Mouse (Mus musculus) liver, embryonic 14.5 days (tissue): ENCODE measurements around the gene BC029722. TPM values are rescaled to one million over a fixed set of nuclear protein-coding genes. Genes with fewer than 3 reads are reported as not detected.

Experiments used
- ATAC-seq: fragments of 200-750 bp; cut with Nextera tagmentation; 2 replicates; pipeline ENCODE4 v1.8.0; 2017; ENCODE audit warnings: moderate number of reproducible peaks, mild to moderate bottlenecking, moderate library complexity; ENCODE audit not compliant: insufficient read depth
- DNase-seq, 3 experiments: peaks; one replicate each; pipeline ENCODE4 v3.0.0-alpha.2; 2012 to 2013; ENCODE audit warnings: low read depth in 3 of 3, low spot score in 3 of 3
- H3K27ac ChIP-seq: fragments of 300-500 bp; sonication (generic); 2 replicates; pipeline ENCODE4 v1.5.1; 2014; ENCODE audit warnings: moderate library complexity, mild to moderate bottlenecking, control low read depth, inconsistent platforms
- H3K27me3 ChIP-seq: fragments of 300-500 bp; sonication (generic); 2 replicates; pipeline ENCODE4 v1.6.1; 2014; ENCODE audit warnings: mild to moderate bottlenecking, low read length, moderate library complexity; ENCODE audit not compliant: control insufficient read depth, insufficient read depth
- H3K36me3 ChIP-seq: fragments of 300-500 bp; sonication (generic); replicated peaks from 2 replicates; pipeline ENCODE4 v1.6.1; 2014; ENCODE audit warnings: low read depth; ENCODE audit not compliant: control insufficient read depth, insufficient read depth
- H3K4me1 ChIP-seq, 2 experiments: fragments of 200-500 bp in 1 of 2; fragments of 300-500 bp in 1 of 2; sonication (generic) in 1 of 2; replicated peaks; 2 replicates each; pipeline ENCODE4 v1.6.1; 2012 to 2014; ENCODE audit warnings: antibody characterized with exemption in 1 of 2, inconsistent platforms in 1 of 2, low read length in 1 of 2; ENCODE audit not compliant: control insufficient read depth in 2 of 2, insufficient read depth in 2 of 2
- H3K4me2 ChIP-seq: fragments of 300-500 bp; sonication (generic); 2 replicates; pipeline ENCODE4 v1.6.1; 2014; ENCODE audit warnings: low read depth, mild to moderate bottlenecking, control low read depth, moderate library complexity
- H3K4me3 ChIP-seq, 2 experiments: fragments of 200-500 bp in 1 of 2; fragments of 300-500 bp in 1 of 2; sonication (generic) in 1 of 2; 2 replicates each; pipeline ENCODE4 v1.5.1; 2012 to 2014; ENCODE audit warnings: low read depth in 2 of 2, low read length in 2 of 2, mild to moderate bottlenecking in 2 of 2, control low read depth in 1 of 2, inconsistent platforms in 1 of 2, moderate library complexity in 1 of 2; ENCODE audit not compliant: insufficient read depth in 1 of 2
- H3K9ac ChIP-seq: fragments of 300-500 bp; sonication (generic); replicated peaks from 2 replicates; pipeline ENCODE4 v1.6.1; 2014; ENCODE audit warnings: mild to moderate bottlenecking, control low read depth, moderate library complexity
- H3K9me3 ChIP-seq: fragments of 300-500 bp; sonication (generic); 2 replicates; pipeline ENCODE4 v1.6.1; 2016; ENCODE audit warnings: low read length, mixed read lengths; ENCODE audit not compliant: control insufficient read depth
- CTCF ChIP-seq: IDR thresholded peaks from 2 replicates; pipeline ENCODE4 v1.5.1; 2016; ENCODE audit warnings: antibody characterized with exemption, low read depth, control low read depth
- EP300 ChIP-seq: IDR thresholded peaks from 2 replicates; pipeline ENCODE4 v1.6.1; 2016; ENCODE audit warnings: antibody characterized with exemption, low read depth
- WGBS: fragments of 180-500 bp; shearing (Covaris S2); extraction: QIAGEN DNeasy Blood & Tissue Kit; methylation state at CpG from one replicate; pipeline ENCODE4 v1.1.7; 2014; ENCODE audit not compliant: insufficient replicate concordance; 5-methylcytosine and 5-hydroxymethylcytosine counted together
- polyA plus RNA-seq, 2 experiments: library from polyadenylated mRNA; depleted of rRNA in 1 of 2; stranded (reverse) in 1 of 2; unstranded in 1 of 2; fragments of >200 nt; fragmentation: Nextera tagmentation in 1 of 2; extraction: Ambion mirVana in 1 of 2; gene quantifications; 2 replicates each; pipeline versions ENCODE4 v1.2.1 to v1.2.3; 2012 to 2014

BC029722 gene
- polyA plus RNA-seq, 2 experiments, result 2.6 to 3.7 TPM

DNA sequence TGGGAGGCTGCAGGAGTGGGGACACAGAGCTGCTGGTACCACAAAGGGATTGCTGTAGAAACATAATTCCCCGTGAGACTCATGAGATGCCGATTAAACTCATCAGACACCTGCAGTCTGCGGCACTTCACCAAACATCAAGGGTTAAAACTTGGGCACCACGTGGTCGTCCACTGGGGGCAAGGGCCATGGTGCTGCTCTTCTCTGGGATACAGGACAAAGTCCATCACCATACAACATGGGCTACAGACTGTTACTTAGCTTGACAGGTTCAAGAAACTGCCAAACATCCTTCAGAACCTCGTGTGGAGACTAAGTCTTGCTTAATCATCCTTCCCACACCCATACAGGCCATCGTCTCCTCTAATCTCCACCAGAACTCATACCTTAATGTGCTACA is 40.9 kb upstream of the BC029722 start:
- Histone ChIP-seq H3K27me3 (no peaks in the 10 kb centered on the region), H3K4me3 (no peak overlapping the region), H3K9me3 (no peaks in the 10 kb centered on the region), H3K4me2 (no peak overlapping the region), H3K27ac (no peak overlapping the region), H3K9ac (no peak overlapping the region), H3K36me3 (no peaks in the 10 kb centered on the region), H3K4me1 (0 out of 4 replicates have a peak, but pooled peaks cover 0 to 2% of the 10 kb centered on the region in 2 experiments)
- no peak for DNase-seq
- 72% methylated on average over 7 of the region's 7 CpGs for WGBS
- ATAC-seq, result no peak
- TF ChIP-seq CTCF (no peak), EP300 (no peak)

DNA sequence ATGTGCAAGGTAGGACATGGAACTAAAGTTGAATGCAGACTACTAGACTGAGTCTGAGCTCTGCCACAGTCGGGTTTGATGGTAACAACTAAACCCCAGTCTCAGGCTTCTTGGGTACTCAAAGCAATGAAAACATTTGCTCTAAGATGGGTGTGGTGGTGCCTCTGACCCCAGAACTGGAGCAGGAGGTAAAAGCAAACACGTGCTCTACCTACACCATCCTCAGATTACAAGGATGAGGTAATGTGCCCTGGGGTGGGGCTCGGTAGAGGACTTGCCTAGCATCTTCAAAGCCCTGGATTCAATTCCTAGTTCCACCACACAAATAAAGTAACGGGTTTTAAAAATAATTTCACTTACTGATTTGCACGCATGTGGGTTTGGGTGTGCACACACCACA is 33.3 kb upstream of the BC029722 start:
- H3K9me3 ChIP-seq, result no peaks in the 10 kb centered on the region
- H3K4me1 ChIP-seq, result no peaks in the 10 kb centered on the region; a peak in 1 of 4 replicates
- no peak overlapping the region for H3K27ac ChIP-seq
- H3K4me2 ChIP-seq, result no peak overlapping the region
- H3K27me3 ChIP-seq, result no peaks in the 10 kb centered on the region
- WGBS, result 79% methylated on average over 5 of the region's 5 CpGs
- H3K9ac ChIP-seq, result no peak overlapping the region
- no peak for ATAC-seq
- DNase-seq, result no peak
- H3K4me3 ChIP-seq, result no peak overlapping the region
- no peak for TF ChIP-seq CTCF
- TF ChIP-seq EP300, result no peak
- peaks cover 5% of the 10 kb centered on the region for H3K36me3 ChIP-seq

- H3K9me3 ChIP-seq, result no peaks in the 10 kb centered on the region
- no peak overlapping the region for H3K9ac ChIP-seq
- no peak for TF ChIP-seq CTCF
- no peak for TF ChIP-seq EP300
- H3K27me3 ChIP-seq, result no peaks in the 10 kb centered on the region
- no peak overlapping the region for H3K4me2 ChIP-seq
- no peak for ATAC-seq
- no peaks in the 10 kb centered on the region; a peak in 1 of 4 replicates for H3K4me1 ChIP-seq
- 77% methylated on average over 7 of the region's 7 CpGs for WGBS
- H3K27ac ChIP-seq, result no peak overlapping the region
- H3K4me3 ChIP-seq, result no peak overlapping the region
- peaks cover 5% of the 10 kb centered on the region for H3K36me3 ChIP-seq
- DNase-seq, result no peak
Measured at GRCm38 (mm10) chr2:155850120-155850519, 30.9 kb upstream of the BC029722 start.

- Histone ChIP-seq H3K27me3 (no peaks in the 10 kb centered on the region), H3K36me3 (peaks cover 5% of the 10 kb centered on the region), H3K4me2 (no peak overlapping the region), H3K4me3 (no peak overlapping the region), H3K4me1 (no peaks in the 10 kb centered on the region; a peak in 1 of 4 replicates), H3K9ac (no peak overlapping the region), H3K27ac (no peak overlapping the region), H3K9me3 (no peaks in the 10 kb centered on the region)
- ATAC-seq (peak; percentile 74), DNase-seq (no peak)
- no peak for TF ChIP-seq CTCF
- TF ChIP-seq EP300, result no peak
- WGBS, result 25% methylated on average over 7 of the region's 7 CpGs
Measured at GRCm38 (mm10) chr2:155849464-155849863, 30.2 kb upstream of the BC029722 start.

DNA sequence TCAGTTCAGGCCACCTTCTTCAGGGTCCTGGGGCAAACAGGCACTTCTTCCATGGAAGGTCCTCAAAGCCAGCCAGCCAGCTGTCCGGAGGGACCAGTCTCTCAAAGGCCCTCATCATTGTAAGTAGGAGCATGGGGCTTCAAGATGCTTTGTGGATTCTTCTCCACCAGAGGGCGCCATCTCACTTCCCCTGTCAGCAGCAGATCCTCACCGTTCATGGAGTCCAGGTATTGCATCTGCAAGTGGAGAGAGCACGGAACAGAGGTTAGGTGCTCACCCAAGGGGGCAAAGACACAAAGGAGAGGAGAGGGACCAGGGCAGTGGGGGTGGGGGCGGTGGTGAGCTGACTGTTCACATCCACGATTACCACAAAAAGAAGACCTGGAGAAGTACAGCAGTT is 29.1 kb upstream of the BC029722 start:
- Histone ChIP-seq H3K4me3 (no peak overlapping the region), H3K4me2 (no peak overlapping the region), H3K9ac (no peak overlapping the region), H3K27ac (no peak overlapping the region), H3K9me3 (no peaks in the 10 kb centered on the region), H3K4me1 (no peaks in the 10 kb centered on the region; a peak in 1 of 4 replicates), H3K27me3 (no peaks in the 10 kb centered on the region), H3K36me3 (peaks cover 5% of the 10 kb centered on the region)
- DNase-seq (peak; percentile 61 to 67 (median 65)), ATAC-seq (no peak)
- WGBS, result 38% methylated on average over 6 of the region's 6 CpGs
- TF ChIP-seq EP300, result no peak
- TF ChIP-seq CTCF, result peak; percentile 98
